Mouse (Mus musculus) c-Kit-positive CD71-positive TER-119-negative erythroid progenitor cells, embryonic 14.5 days (primary cell): Measurements from ENCODE around the gene Calhm6.

Source experiments
- DNase-seq: peaks from one replicate; pipeline ENCODE4 v3.0.0-alpha.2; 2013; ENCODE audit warnings: low read depth

Gene Calhm6

DNA sequence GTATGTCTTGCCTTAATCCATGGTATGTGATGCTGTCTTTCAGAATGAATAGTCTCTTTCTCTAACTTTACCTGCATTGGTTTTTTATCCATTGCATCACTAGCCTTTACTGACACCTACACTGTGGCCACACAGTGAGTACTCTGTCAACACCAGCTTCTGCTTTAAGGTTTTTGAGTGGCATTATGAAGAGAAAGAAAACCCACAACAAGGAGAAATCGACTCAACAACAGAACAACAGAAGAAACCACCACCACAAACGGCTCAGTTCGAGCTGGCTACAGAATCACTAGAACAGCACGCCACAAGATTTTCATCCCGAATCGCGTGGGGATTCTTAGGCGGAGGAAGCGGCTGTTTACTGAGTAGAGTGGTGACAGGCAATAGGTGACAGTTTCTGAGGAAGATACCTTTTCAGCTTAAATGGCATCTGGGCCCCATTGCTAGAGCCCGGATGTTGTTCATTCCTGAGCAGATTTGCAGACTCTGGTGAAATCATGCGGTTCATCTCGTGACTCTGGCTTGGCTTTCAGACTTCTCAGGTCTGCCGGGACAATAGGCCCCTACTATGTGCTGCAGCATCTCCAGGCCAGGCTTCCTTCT, 16.8 kb downstream of the Calhm6 start:
- DNase-seq, result no peak

DNA sequence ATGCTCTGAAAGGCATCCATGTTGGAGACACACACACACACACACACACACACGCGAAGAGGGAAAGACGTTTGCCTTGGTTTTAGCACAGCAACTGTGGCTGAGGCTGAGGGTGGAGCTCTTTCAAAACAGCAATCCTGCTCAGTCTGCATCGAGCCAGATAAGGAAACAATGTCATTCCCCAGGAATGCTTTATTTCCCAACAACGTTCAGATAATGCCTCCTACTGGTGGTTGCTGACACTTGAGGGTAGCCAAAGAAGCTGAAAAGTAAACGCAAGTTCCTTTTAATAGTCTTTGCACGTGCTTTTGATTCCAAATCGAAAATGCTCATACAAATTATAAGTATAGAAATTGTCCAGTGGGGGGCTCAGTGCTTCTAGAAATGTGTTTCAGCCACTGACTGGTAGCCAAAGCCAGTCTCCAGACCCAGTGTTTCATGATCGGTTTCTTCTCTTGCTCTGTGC, 31.3 kb downstream of the Calhm6 start, which contains the start of gene Calhm5:
Gene Calhm5 (minus strand): TSS at position 102 of the 466 bp plus-strand sequence.
- peak; percentile 3 for DNase-seq

GRCm38 (mm10) chr10:34095964-34096363, 31.8 kb downstream of the Calhm6 start:
- no peak for DNase-seq

- DNase-seq, result no peak
Observed at GRCm38 (mm10) chr10:34095147-34095546, 32.6 kb downstream of the Calhm6 start.

- DNase-seq, result no peak
Observed at GRCm38 (mm10) chr10:34091888-34092287, 35.9 kb downstream of the Calhm6 start.

DNA sequence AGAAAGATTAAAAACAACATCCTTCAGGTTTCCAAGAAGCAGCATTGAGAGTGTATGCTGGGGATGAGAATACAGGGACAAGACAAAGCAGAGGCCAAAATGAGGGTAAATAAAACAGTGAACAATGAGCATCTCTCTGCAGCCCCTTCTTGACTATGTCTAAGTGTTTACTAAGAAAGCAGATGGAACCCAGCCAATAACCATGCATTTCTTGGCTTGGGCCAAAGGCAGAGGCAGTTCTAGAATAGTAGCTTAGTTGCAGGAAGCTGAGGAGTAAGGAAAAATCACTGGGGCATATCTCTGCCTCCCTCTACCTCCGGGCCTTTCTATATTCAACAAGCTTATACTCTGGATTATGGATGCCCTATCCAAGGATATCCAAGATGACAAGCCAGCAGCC, 37.3 kb downstream of the Calhm6 start:
- DNase-seq, result no peak

DNA sequence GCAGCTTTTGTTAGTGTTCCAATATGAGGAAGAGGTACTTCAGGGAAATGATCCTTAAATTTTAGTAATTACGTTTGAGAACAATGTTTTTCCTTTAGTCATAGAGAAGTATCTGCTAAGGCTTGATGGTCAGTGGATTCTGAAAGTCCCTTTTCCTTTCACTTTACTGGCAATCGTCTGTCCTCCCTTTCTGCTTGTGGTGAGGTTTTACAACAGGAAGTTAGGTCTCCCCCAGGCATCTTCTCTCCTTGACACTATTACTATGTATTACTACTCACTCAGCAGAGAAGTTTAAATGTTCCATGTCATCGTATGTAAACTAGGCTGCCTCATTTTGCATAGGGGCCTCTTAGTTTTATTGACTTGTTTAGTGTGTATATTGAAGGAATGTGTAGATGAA, 38.3 kb downstream of the Calhm6 start:
- no peak for DNase-seq

- no peak for DNase-seq
Observed at GRCm38 (mm10) chr10:34088515-34088914, 39.3 kb downstream of the Calhm6 start.

GRCm38 (mm10) chr10:34086514-34086913, 41.3 kb downstream of the Calhm6 start:
- DNase-seq, result no peak
